Mouse (Mus musculus): Measurements from ENCODE around the gene Prickle4.

DNA sequence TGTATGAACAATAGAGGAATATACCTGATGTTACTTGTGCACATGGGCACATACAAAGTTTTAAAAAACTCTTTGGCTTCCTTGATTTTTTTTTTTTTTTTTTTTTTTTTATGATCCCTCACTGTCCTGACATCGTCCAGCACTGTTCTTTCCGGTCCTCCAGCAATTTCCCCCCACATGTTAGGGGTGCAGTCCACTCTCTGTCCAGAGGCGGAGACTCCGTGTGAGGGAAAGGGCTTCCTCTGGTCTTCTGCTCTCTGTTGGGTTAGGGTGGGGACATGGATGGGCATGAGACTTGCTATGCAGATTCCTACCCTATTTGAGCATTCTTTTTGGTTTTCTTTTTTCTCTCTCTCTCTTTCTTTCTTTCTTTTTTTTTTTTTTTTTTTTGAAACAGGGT lies 36.6 kb downstream of the Prickle4 start:
- no peak for TF ChIP-seq CTCF (IDR thresholded peaks at IDR 0.05; ENCODE audit: low read depth, low read length)
- no peak for TF ChIP-seq POLR2A (IDR thresholded peaks at IDR 0.05; ENCODE audit: insufficient read depth, low read length)
- TF ChIP-seq EP300 (IDR thresholded peaks at IDR 0.05; ENCODE audit: insufficient read depth, low read depth, low read length), result no peak

Data from ES-Bruce4 (cell line).